18 mouse cellular contexts compared by ENCODE assay signal in genomic region chr14:34183101-34183500, GRCm38 (mm10). TPM values are rescaled to one million over a fixed set of nuclear protein-coding genes. Genes with fewer than 3 reads are reported as not detected.
"Had no signal": no experiment of that assay in that cellular context is flagged by ENCODE, and none has a peak within 500 bp of the region (broad histone marks: within the 10 kb centered on the region; RNA-seq: fewer than 3 reads in every experiment).

No protein-coding gene starts in this region.

- H3K4me3 ChIP-seq: midbrain, embryonic 10.5 days; midbrain, embryonic 12.5 days; myocyte; neural tube, embryonic 13.5 days; neural tube, embryonic 15.5 days had no signal

- H3K27me3 ChIP-seq: midbrain, embryonic 12.5 days; neural tube, embryonic 13.5 days; neural tube, embryonic 15.5 days had no signal

- DNase-seq: lung, embryonic 14.5 days; lung, postnatal 10 days; lung, postnatal 4 days; midbrain, embryonic 14.5 days; retina, postnatal 1 day; right cerebral cortex, adult 18-20 months; right cerebral cortex, postnatal 25 days; right cerebral cortex, postnatal 4 days; spleen, adult 18-20 months; thymus, adult 18-20 months; thymus, postnatal 14 days; thymus, postnatal 36 days had no signal

- H3K27ac ChIP-seq: midbrain, embryonic 10.5 days; midbrain, embryonic 12.5 days; neural tube, embryonic 13.5 days; neural tube, embryonic 15.5 days had no signal

- H3K36me3 ChIP-seq: midbrain, embryonic 10.5 days; midbrain, embryonic 12.5 days; neural tube, embryonic 13.5 days; neural tube, embryonic 15.5 days had no signal

- H3K4me1 ChIP-seq: midbrain, embryonic 10.5 days; midbrain, embryonic 12.5 days; neural tube, embryonic 13.5 days had no signal

RNA-seq across cellular contexts. Expression of gene Npy4r, which starts 30.8 kb away (rescaled TPM):
- polyA plus RNA-seq: midbrain, embryonic 10.5 days; midbrain, embryonic 12.5 days; neural tube, embryonic 11.5 days; neural tube, embryonic 13.5 days had no signal

RNA-seq across cellular contexts. Expression of gene Syt15, which starts 36.3 kb away (rescaled TPM):
- polyA plus RNA-seq: myocyte had no signal
